Mouse (Mus musculus) liver, adult 2 months (tissue): Measurements from ENCODE around the gene Vmn2r90. TPM values are rescaled to one million over a fixed set of nuclear protein-coding genes. Genes with fewer than 3 reads are reported as not detected.
"Not testable (repeated sequence)": the region's sequence is repeated elsewhere in the genome, so short reads cannot be mapped to it uniquely, and the experiment has no call there.

Experiments used
- DNase-seq: peaks from one replicate; pipeline ENCODE4 v3.0.0-alpha.2; 2011; ENCODE audit warnings: low read depth, low spot score; ENCODE audit errors: extremely low read depth
- H3K27ac ChIP-seq: fragments of 200-500 bp; replicated peaks from 2 replicates; pipeline ENCODE4 v1.5.1; 2012; ENCODE audit warnings: low read depth, mild to moderate bottlenecking, control low read depth, inconsistent platforms, low read length; ENCODE audit not compliant: insufficient read depth
- H3K27me3 ChIP-seq: fragments of 200-500 bp; 2 replicates; pipeline ENCODE4 v1.6.1; 2012; ENCODE audit warnings: mild to moderate bottlenecking, moderate library complexity, low read length, inconsistent platforms; ENCODE audit not compliant: control insufficient read depth, insufficient read depth
- H3K36me3 ChIP-seq: fragments of 200-500 bp; 2 replicates; pipeline ENCODE4 v1.6.1; 2012; ENCODE audit warnings: low read length, inconsistent platforms; ENCODE audit not compliant: control insufficient read depth, insufficient read depth
- H3K4me1 ChIP-seq: fragments of 200-500 bp; 2 replicates; pipeline ENCODE4 v1.6.1; 2011; ENCODE audit warnings: low read length; ENCODE audit not compliant: control insufficient read depth, insufficient read depth
- H3K4me3 ChIP-seq: fragments of 200-500 bp; 2 replicates; pipeline ENCODE4 v1.5.1; 2011; ENCODE audit warnings: low read depth, mild to moderate bottlenecking, control low read depth, low read length, moderate library complexity; ENCODE audit not compliant: insufficient read depth
- H3K79me2 ChIP-seq: fragments of 200-500 bp; 2 replicates; pipeline ENCODE4 v1.6.1; 2012; ENCODE audit warnings: inconsistent platforms, mild to moderate bottlenecking, low read length, moderate library complexity; ENCODE audit not compliant: control insufficient read depth, insufficient read depth
- H3K9ac ChIP-seq: fragments of 200-500 bp; 2 replicates; pipeline ENCODE4 v1.6.1; 2012; ENCODE audit warnings: low read depth, mild to moderate bottlenecking, control low read depth, inconsistent platforms, low read length
- CTCF ChIP-seq: fragments of 200-500 bp; IDR thresholded peaks from 2 replicates; pipeline ENCODE4 v1.5.1; 2011; ENCODE audit warnings: low read depth, low read length, control low read depth
- POLR2A ChIP-seq: fragments of 200-500 bp; IDR thresholded peaks from 2 replicates; pipeline ENCODE4 v1.6.1; 2011; ENCODE audit warnings: low read length, control low read depth; ENCODE audit not compliant: insufficient read depth; ENCODE audit errors: extremely low read depth
- WGBS: fragments of 180-500 bp; shearing (Covaris S2); methylation state at CpG from one replicate; pipeline ENCODE4 v1.1.7; 2018; 5-methylcytosine and 5-hydroxymethylcytosine counted together
- polyA plus RNA-seq: library from polyadenylated mRNA; depleted of rRNA; stranded (reverse); fragments of >200 nt; gene quantifications from 2 replicates; pipeline ENCODE4 v1.2.3, GENCODE M21; 2012; rRNA removed
- total RNA-seq: library from RNA; depleted of rRNA; stranded (reverse); fragments of >200 nt; gene quantifications from 2 replicates; pipeline ENCODE4 v1.2.3, GENCODE M21; 2014; rRNA removed

Vmn2r90 gene
- not detected in 2 replicates for total RNA-seq
- not detected in 2 replicates for polyA plus RNA-seq

DNA sequence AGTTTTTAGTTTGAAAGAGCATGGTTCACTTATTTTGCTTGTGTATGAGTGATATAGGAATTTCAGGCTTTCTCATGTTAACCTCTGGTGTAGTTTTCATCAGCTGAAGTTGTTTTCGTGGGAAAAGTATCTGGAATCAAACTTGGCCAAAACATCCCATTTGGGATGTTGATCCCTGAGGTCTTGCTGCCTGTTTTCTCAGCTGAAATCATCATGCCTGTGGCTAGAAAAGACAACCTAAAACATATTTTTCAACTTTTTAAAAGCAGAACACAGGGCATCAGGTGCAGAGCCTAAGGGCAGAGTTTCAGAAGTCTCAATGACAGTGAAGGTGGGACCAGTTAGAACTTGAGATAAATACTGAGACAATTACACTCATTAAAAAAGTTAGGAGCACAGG is at the start of gene Vmn2r90:
Vmn2r90 (plus strand) TSS at position 301 of the 400 bp plus-strand sequence.
- Histone ChIP-seq H3K79me2 (no peaks in the 10 kb centered on the region), H3K36me3 (no peaks in the 10 kb centered on the region), H3K4me1 (no peaks in the 10 kb centered on the region), H3K27me3 (no peaks in the 10 kb centered on the region), H3K27ac (no peak within 1 kb of the TSS), H3K4me3 (no peak within 1 kb of the TSS), H3K9ac (no peak within 1 kb of the TSS)
- no peak for DNase-seq
- no peak for TF ChIP-seq POLR2A
- no peak for TF ChIP-seq CTCF
- 47% methylated on average over 1 of the region's 1 CpGs for WGBS

DNA sequence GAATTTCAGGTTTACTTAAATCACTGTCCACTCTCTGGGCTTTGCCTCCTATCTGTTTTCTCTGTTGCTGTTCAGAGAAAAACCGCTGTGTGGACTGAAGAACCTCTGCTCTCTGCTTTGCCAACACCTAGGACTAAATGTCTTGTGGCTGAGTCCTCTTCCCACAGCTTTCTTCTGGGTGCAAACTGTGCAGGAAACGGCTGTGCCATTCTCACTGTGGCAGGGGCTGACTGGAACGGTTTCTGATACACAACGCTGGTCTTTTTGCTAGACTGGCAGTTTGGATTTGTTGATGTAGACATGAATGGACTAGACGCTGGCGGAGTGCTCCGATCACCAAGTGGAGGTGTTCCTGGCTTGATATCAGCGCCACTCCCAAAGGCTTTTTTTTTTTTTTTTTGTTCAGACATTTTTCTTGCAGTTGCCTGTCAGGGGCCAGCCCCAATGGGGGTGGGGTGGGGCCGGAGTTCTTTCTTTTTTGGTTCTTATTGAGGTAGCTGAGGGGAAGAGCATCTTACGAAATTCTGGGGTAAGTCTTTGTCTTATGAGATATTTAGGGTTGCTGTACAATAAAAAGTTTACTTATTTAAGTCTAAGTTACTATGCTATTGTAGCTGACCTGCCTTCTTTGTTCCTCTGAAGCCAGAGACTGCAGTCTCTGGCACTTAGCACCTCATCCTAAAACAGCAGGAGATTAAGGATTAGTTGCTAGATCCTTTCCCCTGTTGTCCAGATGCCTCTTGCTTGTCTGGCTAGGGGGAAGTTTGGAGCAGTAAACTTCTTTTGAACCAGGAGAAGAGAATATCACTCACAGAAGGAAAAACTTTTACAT is 48.3 kb upstream of the Vmn2r90 start:
- TF ChIP-seq POLR2A = no peak
- no peak for TF ChIP-seq CTCF
- Histone ChIP-seq H3K4me1 (no peaks in the 10 kb centered on the region), H3K9ac (no peak overlapping the region), H3K79me2 (no peaks in the 10 kb centered on the region), H3K4me3 (no peak overlapping the region), H3K36me3 (no peaks in the 10 kb centered on the region), H3K27me3 (no peaks in the 10 kb centered on the region), H3K27ac (no peak overlapping the region)
- 22% methylated on average over 10 of the region's 10 CpGs for WGBS
- DNase-seq = no peak

DNA sequence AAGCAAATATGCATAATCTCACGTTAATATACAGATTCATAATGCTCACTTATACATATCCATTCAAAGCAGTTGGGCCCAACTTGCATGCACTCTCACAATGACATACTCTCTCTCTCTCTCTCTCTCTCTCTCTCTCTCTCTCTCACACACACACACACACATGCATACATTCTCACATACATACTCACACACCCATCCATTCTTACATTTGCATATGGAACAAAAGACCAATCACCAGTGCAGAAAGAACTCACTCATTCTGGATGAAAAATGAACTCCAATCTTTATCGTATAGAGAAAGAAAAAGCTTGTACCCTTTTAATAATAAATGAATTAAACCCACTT is 47.7 kb upstream of the Vmn2r90 start:
- Histone ChIP-seq H3K4me1 (no peaks in the 10 kb centered on the region), H3K36me3 (no peaks in the 10 kb centered on the region), H3K4me3 (no peak overlapping the region), H3K9ac (no peak overlapping the region), H3K27me3 (no peaks in the 10 kb centered on the region), H3K27ac (no peak overlapping the region), H3K79me2 (no peaks in the 10 kb centered on the region)
- WGBS = 41% methylated on average over 2 of the region's 2 CpGs
- TF ChIP-seq CTCF (no peak), POLR2A (no peak)
- no peak for DNase-seq

DNA sequence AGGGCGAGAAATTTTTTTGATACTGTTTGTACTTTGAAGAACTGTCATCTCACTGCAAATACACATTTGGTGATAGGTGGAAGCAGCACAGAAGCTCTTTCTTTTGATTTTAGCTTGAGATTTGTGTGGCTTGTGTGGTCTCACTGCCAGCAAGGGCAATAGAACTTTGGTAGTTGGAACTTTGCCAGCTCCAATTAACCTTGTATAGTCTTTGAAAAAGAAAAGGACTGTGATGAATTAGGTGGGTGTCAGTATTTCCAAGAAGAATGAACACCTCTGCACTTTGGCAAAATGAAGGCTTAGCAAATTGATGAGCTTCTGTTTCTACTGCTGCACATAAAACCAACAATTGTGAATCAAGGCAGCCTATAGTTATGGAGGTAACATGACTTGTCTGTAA is 24.8 kb upstream of the Vmn2r90 start:
- no peaks in the 10 kb centered on the region for H3K36me3 ChIP-seq
- WGBS = 75% methylated on average over 1 of the region's 1 CpGs
- DNase-seq = no peak

DNA sequence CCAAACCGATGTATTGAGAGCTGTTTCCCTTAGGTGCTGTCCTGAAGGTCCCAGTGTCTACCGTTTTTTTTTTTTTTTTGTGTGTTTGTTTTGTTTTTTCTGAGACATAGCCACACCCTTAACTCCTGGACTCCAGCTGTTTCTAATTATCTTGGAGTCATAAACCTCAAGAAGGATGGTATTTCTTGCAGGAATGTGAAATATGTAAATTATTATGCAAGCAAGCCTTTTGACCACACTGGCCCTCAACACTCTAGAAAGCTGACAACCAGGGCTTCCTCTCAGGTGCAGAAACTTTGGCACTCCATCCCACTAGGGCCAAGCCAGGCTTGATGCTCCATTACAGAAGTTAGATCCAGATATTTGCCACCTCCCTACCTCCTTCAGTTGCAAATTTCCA is 12.9 kb upstream of the Vmn2r90 start:
- H3K27me3 ChIP-seq = no peaks in the 10 kb centered on the region
- no peaks in the 10 kb centered on the region for H3K79me2 ChIP-seq
- no peak for DNase-seq
- no peak for TF ChIP-seq POLR2A
- no peak for TF ChIP-seq CTCF
- no peak overlapping the region for H3K4me3 ChIP-seq
- H3K9ac ChIP-seq = no peak overlapping the region
- WGBS = 55% methylated on average over 2 of the region's 2 CpGs
- no peaks in the 10 kb centered on the region for H3K36me3 ChIP-seq
- no peaks in the 10 kb centered on the region for H3K4me1 ChIP-seq
- H3K27ac ChIP-seq = no peak overlapping the region

More for the DNA sequence above, 24.8 kb upstream of the Vmn2r90 start:
- H3K27ac ChIP-seq = no peak overlapping the region
- no peak overlapping the region for H3K9ac ChIP-seq
- no peak overlapping the region for H3K4me3 ChIP-seq
- H3K79me2 ChIP-seq = no peaks in the 10 kb centered on the region
- no peaks in the 10 kb centered on the region for H3K4me1 ChIP-seq
- H3K27me3 ChIP-seq = no peaks in the 10 kb centered on the region
- no peak for TF ChIP-seq CTCF
- no peak for TF ChIP-seq POLR2A

DNA sequence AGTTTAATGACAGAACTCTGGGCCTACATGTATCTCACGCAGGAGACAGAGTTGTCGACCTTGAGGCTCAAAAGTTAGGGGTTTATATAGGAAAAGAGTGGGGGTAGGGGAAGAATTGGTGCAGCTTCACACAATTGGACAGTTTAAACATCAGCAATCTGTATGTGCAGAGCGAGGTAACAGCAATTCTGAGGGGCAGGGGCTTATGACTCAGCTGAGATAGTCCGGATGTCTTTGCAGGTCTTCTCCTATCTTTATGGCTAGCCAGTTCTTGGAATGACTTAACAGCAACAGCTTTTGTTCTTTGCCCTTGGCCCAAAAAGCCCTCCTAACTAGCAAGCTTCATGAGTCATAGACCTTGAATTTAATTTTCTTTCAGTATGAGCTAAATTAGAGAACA is 28.8 kb downstream of the Vmn2r90 start:
- not testable (repeated sequence) for H3K79me2 ChIP-seq, H3K27me3 ChIP-seq, H3K27ac ChIP-seq, DNase-seq, H3K9ac ChIP-seq, H3K4me3 ChIP-seq, H3K4me1 ChIP-seq, H3K36me3 ChIP-seq
- 77% methylated on average over 4 of the region's 4 CpGs for WGBS
